Mouse (Mus musculus): ENCODE data around the gene Dzank1.

DNA sequence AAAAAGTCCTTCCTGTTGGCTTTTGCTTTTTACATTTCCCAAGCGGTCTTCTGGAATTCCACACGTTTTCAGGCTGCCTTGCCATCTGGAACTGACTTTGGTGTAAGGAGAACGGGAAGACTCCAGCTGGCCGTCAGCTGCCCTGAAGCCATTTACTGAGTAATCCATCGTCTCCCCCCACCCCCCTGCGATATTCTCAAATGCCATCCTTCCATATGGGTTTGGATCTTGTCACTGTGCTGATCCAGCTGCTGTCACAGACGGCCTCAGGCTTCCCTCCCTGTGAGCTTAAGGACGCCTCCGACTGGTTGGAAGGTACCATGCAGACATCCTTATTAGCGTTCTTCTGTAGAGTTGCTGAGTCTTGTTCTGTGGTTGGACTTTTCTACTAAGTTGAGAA lies 91.5 kb downstream of the Dzank1 start:
- TF ChIP-seq POLR2A (IDR thresholded peaks at IDR 0.05; ENCODE audit: borderline replicate concordance, extremely low read depth, low read depth, low read length) (no peak), CTCF (IDR thresholded peaks at IDR 0.05; ENCODE audit: insufficient read depth, low read length) (no peak)
